Mouse (Mus musculus) embryonic fibroblast, embryonic 13.5 days (primary cell): ENCODE data around the gene Pcbp2. TPM values are rescaled to one million over a fixed set of nuclear protein-coding genes. Genes with fewer than 3 reads are reported as not detected.

Experiments used
- H3K27ac ChIP-seq: 2 replicates; pipeline ENCODE4 v1.5.1; 2012; ENCODE audit warnings: low read length, control low read depth, inconsistent platforms; ENCODE audit not compliant: insufficient read depth
- H3K4me1 ChIP-seq: 2 replicates; pipeline ENCODE4 v1.6.1; 2011; ENCODE audit warnings: low read length; ENCODE audit not compliant: control insufficient read depth, insufficient read depth
- H3K4me3 ChIP-seq: 2 replicates; pipeline ENCODE4 v1.5.1; 2011; ENCODE audit warnings: mild to moderate bottlenecking, control low read depth, low read length; ENCODE audit not compliant: insufficient read depth
- CTCF ChIP-seq: IDR thresholded peaks from 2 replicates; pipeline ENCODE4 v1.5.1; 2011; ENCODE audit warnings: mild to moderate bottlenecking, control low read depth, low read length, moderate library complexity, borderline replicate concordance; ENCODE audit not compliant: insufficient read depth
- POLR2A ChIP-seq: IDR thresholded peaks from 2 replicates; pipeline ENCODE4 v1.6.1; 2011; ENCODE audit warnings: low read depth, mild to moderate bottlenecking, control low read depth, low read length, moderate library complexity
- polyA plus RNA-seq: library from polyadenylated mRNA; stranded (reverse); fragments of >200 nt; gene quantifications from 2 replicates; pipeline ENCODE4 v1.2.4, GENCODE M21; 2011; ENCODE audit warnings: low read depth; ENCODE audit not compliant: missing spikeins, insufficient read length

Gene Pcbp2
- polyA plus RNA-seq, 1 experiment = 702 TPM

- TF ChIP-seq POLR2A (0 out of 2 replicates have a peak, but pooled peaks have one; percentile 13), CTCF (no peak)
- Histone ChIP-seq H3K4me3 (peak overlapping the region; percentile 47), H3K4me1 (peaks cover 6% of the 10 kb centered on the region; the same call in 1 of the 2 replicates), H3K27ac (peak overlapping the region; percentile 44)
Observed at GRCm38 (mm10) chr15:102519211-102520141, 49.1 kb downstream of the Pcbp2 start.

GRCm38 (mm10) chr15:102520416-102520815 is 50.1 kb downstream of the Pcbp2 start:
- H3K4me1 ChIP-seq = peaks cover 6% of the 10 kb centered on the region; the same call in 1 of the 2 replicates
- peak overlapping the region; percentile 16; the same call in 1 of the 2 replicates for H3K27ac ChIP-seq
- no peak for TF ChIP-seq POLR2A
- no peak for TF ChIP-seq CTCF
- H3K4me3 ChIP-seq = no peak overlapping the region

- H3K27ac ChIP-seq = no peak overlapping the region
- peaks cover 6% of the 10 kb centered on the region; the same call in 1 of the 2 replicates for H3K4me1 ChIP-seq
- TF ChIP-seq POLR2A (no peak), CTCF (no peak)
- no peak overlapping the region for H3K4me3 ChIP-seq
Observed at GRCm38 (mm10) chr15:102521480-102521879, 51.1 kb downstream of the Pcbp2 start.

GRCm38 (mm10) chr15:102524892-102525485 is 54.6 kb downstream of the Pcbp2 start, which contains the start of gene Npff:
Npff (minus strand) TSS chr15:102524942.
- H3K4me3 ChIP-seq = no peak within 1 kb of the TSS
- no peak within 1 kb of the TSS for H3K27ac ChIP-seq
- no peak for TF ChIP-seq POLR2A
- TF ChIP-seq CTCF = peak; percentile 73; the same call in 1 of the 2 replicates
- H3K4me1 ChIP-seq = peaks cover 6% of the 10 kb centered on the region; the same call in 1 of the 2 replicates

- Histone ChIP-seq H3K27ac (no peak overlapping the region), H3K4me3 (no peak overlapping the region), H3K4me1 (no peaks in the 10 kb centered on the region)
- TF ChIP-seq CTCF (no peak), POLR2A (no peak)
Observed at GRCm38 (mm10) chr15:102526111-102527002, 56.0 kb downstream of the Pcbp2 start.

- Histone ChIP-seq H3K27ac (no peak overlapping the region), H3K4me3 (no peak overlapping the region), H3K4me1 (no peaks in the 10 kb centered on the region)
- TF ChIP-seq CTCF (peak; percentile 31; the same call in 1 of the 2 replicates), POLR2A (no peak)
Observed at GRCm38 (mm10) chr15:102527936-102528335, 57.6 kb downstream of the Pcbp2 start.

GRCm38 (mm10) chr15:102528396-102528795 is 58.1 kb downstream of the Pcbp2 start:
- H3K27ac ChIP-seq = no peak overlapping the region
- no peak overlapping the region for H3K4me3 ChIP-seq
- TF ChIP-seq CTCF (no peak), POLR2A (no peak)
- no peaks in the 10 kb centered on the region for H3K4me1 ChIP-seq

GRCm38 (mm10) chr15:102530566-102530965 is 60.2 kb downstream of the Pcbp2 start:
- H3K4me1 ChIP-seq = no peaks in the 10 kb centered on the region
- no peak for TF ChIP-seq CTCF
- no peak for TF ChIP-seq POLR2A
- H3K27ac ChIP-seq = no peak overlapping the region
- no peak overlapping the region for H3K4me3 ChIP-seq

- H3K4me3 ChIP-seq = no peak overlapping the region
- TF ChIP-seq CTCF = no peak
- no peak for TF ChIP-seq POLR2A
- H3K27ac ChIP-seq = no peak overlapping the region
- H3K4me1 ChIP-seq = no peaks in the 10 kb centered on the region
Observed at GRCm38 (mm10) chr15:102531586-102531985, 61.2 kb downstream of the Pcbp2 start.
